In genomic region chr7:127016081-127016480, GRCm38 (mm10) we compare ENCODE assay signal across 7 mouse cellular contexts. TPM values are rescaled to one million over a fixed set of nuclear protein-coding genes. Genes with fewer than 3 reads are reported as not detected.
DNase-seq lines count a peak whose midpoint lies in the region; ATAC-seq and TF ChIP-seq lines count a peak whose summit lies in the region.

No protein-coding gene starts in this region.

- H3K9me3 ChIP-seq in G1E (replicated peaks): no peaks in the 10 kb centered on the region
- no peaks in the 10 kb centered on the region for H3K9me3 ChIP-seq in erythroblast, embryonic 14.5 days (ENCODE audit: control insufficient read depth, low read length)
- no peaks in the 10 kb centered on the region for H3K9me3 ChIP-seq in intestine, postnatal 0 days (ENCODE audit: control insufficient read depth)
- H3K9me3 ChIP-seq in neural tube, embryonic 15.5 days (replicated peaks): no peaks in the 10 kb centered on the region

- peak overlapping the region; percentile 73 for H3K9ac ChIP-seq in intestine, postnatal 0 days (ENCODE audit: low read depth, low read length)
- peak overlapping the region; percentile 92 for H3K9ac ChIP-seq in neural tube, embryonic 15.5 days (replicated peaks)

- no peak for TF ChIP-seq CTCF in G1E (IDR thresholded peaks at IDR 0.05; ENCODE audit: low read depth, low read length)
- no peak for TF ChIP-seq CTCF in intestine, postnatal 0 days (IDR thresholded peaks at IDR 0.05; ENCODE audit: low read depth)

- ATAC-seq in G1E (ENCODE audit: extremely low read depth, insufficient number of reproducible peaks, low FRiP score, poor library complexity, severe bottlenecking): peak; percentile 30
- no peak for ATAC-seq in intestine, postnatal 0 days
- ATAC-seq in neural tube, embryonic 15.5 days (ENCODE audit: low FRiP score): 0 out of 2 replicates have a peak, but pooled peaks have one; percentile 1

- DNase-seq in G1E (ENCODE audit: low spot score): peak; percentile 65
- peak; percentile 69 to 79 for DNase-seq in adrenal gland, postnatal 36 days
- DNase-seq in lung, adult 18-20 months: peak; percentile 54 to 59
- DNase-seq in gastrocnemius, postnatal 25 days: no peak

- peak overlapping the region; percentile 82 for H3K4me2 ChIP-seq in intestine, postnatal 0 days (replicated peaks; ENCODE audit: low read depth)
- H3K4me2 ChIP-seq in neural tube, embryonic 15.5 days: peak overlapping the region; percentile 88

- peak overlapping the region; percentile 81 for H3K27ac ChIP-seq in intestine, postnatal 0 days (ENCODE audit: low read depth, low read length)
- H3K27ac ChIP-seq in neural tube, embryonic 15.5 days (replicated peaks): peak overlapping the region; percentile 98

- H3K36me3 ChIP-seq in G1E (replicated peaks): peaks cover 76% of the 10 kb centered on the region
- peaks cover 45% of the 10 kb centered on the region for H3K36me3 ChIP-seq in erythroblast, embryonic 14.5 days (ENCODE audit: control insufficient read depth)
- H3K36me3 ChIP-seq in intestine, postnatal 0 days (ENCODE audit: control insufficient read depth, insufficient read depth): 0 out of 2 replicates have a peak, but pooled peaks cover 7% of the 10 kb centered on the region
- H3K36me3 ChIP-seq in neural tube, embryonic 15.5 days: peaks cover 24% of the 10 kb centered on the region

- under 1% methylated on average over 10 of the region's 10 CpGs for WGBS in intestine, postnatal 0 days
- WGBS in neural tube, embryonic 15.5 days: 3% methylated on average over 10 of the region's 10 CpGs

- H3K27me3 ChIP-seq in G1E (ENCODE audit: insufficient read depth, low read length): no peaks in the 10 kb centered on the region
- peaks cover 5% of the 10 kb centered on the region for H3K27me3 ChIP-seq in erythroblast, embryonic 14.5 days (ENCODE audit: control insufficient read depth)
- H3K27me3 ChIP-seq in intestine, postnatal 0 days (replicated peaks; ENCODE audit: control insufficient read depth, insufficient read depth, low read length): no peaks in the 10 kb centered on the region
- H3K27me3 ChIP-seq in neural tube, embryonic 15.5 days (replicated peaks): no peaks in the 10 kb centered on the region

- peaks cover 91% of the 10 kb centered on the region for H3K4me1 ChIP-seq in G1E (ENCODE audit: insufficient read depth, low read depth, low read length)
- H3K4me1 ChIP-seq in erythroblast, embryonic 14.5 days (ENCODE audit: control insufficient read depth): peaks cover 70% of the 10 kb centered on the region
- peaks cover under 1% of the 10 kb centered on the region; the same call in 1 of the 2 replicates for H3K4me1 ChIP-seq in intestine, postnatal 0 days (replicated peaks; ENCODE audit: control insufficient read depth, insufficient read depth, low read length)
- peaks cover 70% of the 10 kb centered on the region for H3K4me1 ChIP-seq in neural tube, embryonic 15.5 days

- H3K4me3 ChIP-seq in G1E (ENCODE audit: low read depth, low read length): peak overlapping the region; percentile 78
- peak overlapping the region; percentile 81 for H3K4me3 ChIP-seq in erythroblast, embryonic 14.5 days (replicated peaks)
- H3K4me3 ChIP-seq in intestine, postnatal 0 days (ENCODE audit: low read depth, low read length): peak overlapping the region; percentile 59
- H3K4me3 ChIP-seq in neural tube, embryonic 15.5 days (replicated peaks): peak overlapping the region; percentile 68

RNA-seq across cellular contexts. Expression of gene Pagr1b, which starts 0.2 kb away (rescaled TPM):
- total RNA-seq in G1E (2014; fragmentation: Nextera tagmentation): not detected in 2 replicates
- 1.0 TPM in 1 of 2 replicates, not detected in the other for total RNA-seq in G1E (2017)
- 4.6 and 6.2 TPM in 2 replicates for polyA plus RNA-seq in G1E (2012)
- total RNA-seq in adrenal gland, postnatal 36 days (2021): 1 to 10 TPM in 1 of 2 experiments, not detected in 1; 3.0 TPM
- not detected in 2 replicates for polyA plus RNA-seq in erythroblast, embryonic 14.5 days (2012)
- polyA plus RNA-seq in intestine, postnatal 0 days (2015; fragmentation: Nextera tagmentation; extraction: Ambion mirVana): 0.68 TPM in 1 of 2 replicates, not detected in the other
- polyA plus RNA-seq in neural tube, embryonic 15.5 days (2015; fragmentation: Nextera tagmentation; extraction: Ambion mirVana): 0.79 and 1.2 TPM in 2 replicates
- not detected for total RNA-seq in gastrocnemius, postnatal 25 days (2021)

RNA-seq across cellular contexts. Expression of gene Pagr1a, which starts 1.1 kb away (rescaled TPM):
- total RNA-seq in G1E (2014; fragmentation: Nextera tagmentation): 36.2 and 40.1 TPM in 2 replicates
- total RNA-seq in G1E (2017): 46.5 and 51.2 TPM in 2 replicates
- polyA plus RNA-seq in G1E (2012): 30.4 and 56.1 TPM in 2 replicates
- total RNA-seq in adrenal gland, postnatal 36 days (2021): 10 to 100 TPM in 1 of 2 experiments, 1 to 10 TPM in 1; 4.4 to 15.1 TPM
- polyA plus RNA-seq in erythroblast, embryonic 14.5 days (2012): 8.2 and 13.3 TPM in 2 replicates
- polyA plus RNA-seq in intestine, postnatal 0 days (2015; fragmentation: Nextera tagmentation; extraction: Ambion mirVana): 26.4 and 37.5 TPM in 2 replicates
- 52.5 and 80.1 TPM in 2 replicates for polyA plus RNA-seq in neural tube, embryonic 15.5 days (2015; fragmentation: Nextera tagmentation; extraction: Ambion mirVana)
- total RNA-seq in gastrocnemius, postnatal 25 days (2021): 1 to 10 TPM; 2.4 to 8.7 TPM

RNA-seq across cellular contexts. Expression of gene Mvp, which starts 1.7 kb away (rescaled TPM):
- 5.9 and 10.6 TPM in 2 replicates for total RNA-seq in G1E (2014; fragmentation: Nextera tagmentation)
- total RNA-seq in G1E (2017): 22.8 and 28.0 TPM in 2 replicates
- polyA plus RNA-seq in G1E (2012): 13.7 and 13.9 TPM in 2 replicates
- total RNA-seq in adrenal gland, postnatal 36 days (2021): 100 to 1,000 TPM; 102 to 129 TPM
- 0.87 and 1.2 TPM in 2 replicates for polyA plus RNA-seq in erythroblast, embryonic 14.5 days (2012)
- polyA plus RNA-seq in intestine, postnatal 0 days (2015; fragmentation: Nextera tagmentation; extraction: Ambion mirVana): 79.8 and 81.0 TPM in 2 replicates
- 5.2 and 11.6 TPM in 2 replicates for polyA plus RNA-seq in neural tube, embryonic 15.5 days (2015; fragmentation: Nextera tagmentation; extraction: Ambion mirVana)
- 10 to 100 TPM; 20.4 to 23.3 TPM for total RNA-seq in gastrocnemius, postnatal 25 days (2021)

RNA-seq across cellular contexts. Expression of gene Gm42742, which starts 4.8 kb away (rescaled TPM):
- total RNA-seq in G1E (2014; fragmentation: Nextera tagmentation) (21.4 and 35.9 TPM in 2 replicates), G1E (2017) (0.93 and 9.2 TPM in 2 replicates)
- 128 and 159 TPM in 2 replicates for polyA plus RNA-seq in G1E (2012)
- total RNA-seq in adrenal gland, postnatal 36 days (2021): 10 to 100 TPM; 28.9 to 29.6 TPM
- 15.4 and 20.8 TPM in 2 replicates for polyA plus RNA-seq in erythroblast, embryonic 14.5 days (2012)
- 15.7 and 27.1 TPM in 2 replicates for polyA plus RNA-seq in intestine, postnatal 0 days (2015; fragmentation: Nextera tagmentation; extraction: Ambion mirVana)
- 18.8 and 54.5 TPM in 2 replicates for polyA plus RNA-seq in neural tube, embryonic 15.5 days (2015; fragmentation: Nextera tagmentation; extraction: Ambion mirVana)
- 10 to 100 TPM; 15.9 to 17.5 TPM for total RNA-seq in gastrocnemius, postnatal 25 days (2021)

RNA-seq across cellular contexts. Expression of gene Prrt2, which starts 4.9 kb away (rescaled TPM):
- total RNA-seq in G1E (2014; fragmentation: Nextera tagmentation) (6.4 and 13.6 TPM in 2 replicates), G1E (2017) (0.35 TPM in 1 of 2 replicates, not detected in the other)
- polyA plus RNA-seq in G1E (2012): 1.5 and 2.0 TPM in 2 replicates
- total RNA-seq in adrenal gland, postnatal 36 days (2021): 1 to 10 TPM; 1.9 to 2.9 TPM
- polyA plus RNA-seq in erythroblast, embryonic 14.5 days (2012): 0.04 and 0.17 TPM in 2 replicates
- 2.5 and 2.7 TPM in 2 replicates for polyA plus RNA-seq in intestine, postnatal 0 days (2015; fragmentation: Nextera tagmentation; extraction: Ambion mirVana)
- polyA plus RNA-seq in neural tube, embryonic 15.5 days (2015; fragmentation: Nextera tagmentation; extraction: Ambion mirVana): 69.9 and 72.5 TPM in 2 replicates
- total RNA-seq in gastrocnemius, postnatal 25 days (2021): under 1 TPM; 0.77 to 0.86 TPM
